Mouse (Mus musculus) embryo, embryonic 11.5 days (tissue): ENCODE results near the gene G6pc3.

Experiments used
- DNase-seq: peaks from one replicate; pipeline ENCODE4 v3.0.0-alpha.2; 2012; ENCODE audit warnings: low read depth, low spot score

Gene G6pc3

GRCm38 (mm10) chr11:102188980-102189379 is 440 bp upstream of the G6pc3 start:
- no peak for DNase-seq

GRCm38 (mm10) chr11:102190848-102191247 is 1.4 kb downstream of the G6pc3 start:
- no peak for DNase-seq

- no peak for DNase-seq
Observed at GRCm38 (mm10) chr11:102193657-102194440, 4.4 kb downstream of the G6pc3 start.

GRCm38 (mm10) chr11:102196018-102196797 is 6.8 kb downstream of the G6pc3 start:
- DNase-seq: no peak

- no peak for DNase-seq
Observed at GRCm38 (mm10) chr11:102198245-102198644, 8.8 kb downstream of the G6pc3 start.

- no peak for DNase-seq
Observed at GRCm38 (mm10) chr11:102199856-102200255, 10.4 kb downstream of the G6pc3 start.

- DNase-seq: no peak
Observed at GRCm38 (mm10) chr11:102201408-102201821, 12.0 kb downstream of the G6pc3 start.

- DNase-seq: no peak
Observed at GRCm38 (mm10) chr11:102206481-102206880, 17.1 kb downstream of the G6pc3 start.

GRCm38 (mm10) chr11:102207825-102208777 is 18.7 kb downstream of the G6pc3 start:
- no peak for DNase-seq

GRCm38 (mm10) chr11:102208846-102209245 is 19.4 kb downstream of the G6pc3 start:
- no peak for DNase-seq

- DNase-seq: no peak
Observed at GRCm38 (mm10) chr11:102209742-102210141, 20.3 kb downstream of the G6pc3 start.

GRCm38 (mm10) chr11:102210185-102210584 is 20.8 kb downstream of the G6pc3 start:
- no peak for DNase-seq

GRCm38 (mm10) chr11:102211011-102211410 is 21.6 kb downstream of the G6pc3 start:
- DNase-seq: no peak

GRCm38 (mm10) chr11:102211936-102212341 is 22.5 kb downstream of the G6pc3 start:
- no peak for DNase-seq

GRCm38 (mm10) chr11:102214430-102215156 is 25.2 kb downstream of the G6pc3 start:
- DNase-seq: no peak

GRCm38 (mm10) chr11:102215511-102215910 is 26.1 kb downstream of the G6pc3 start:
- DNase-seq: no peak

- no peak for DNase-seq
Observed at GRCm38 (mm10) chr11:102216056-102216885, 26.9 kb downstream of the G6pc3 start.

GRCm38 (mm10) chr11:102216886-102217240 is 27.4 kb downstream of the G6pc3 start:
- DNase-seq: no peak

- DNase-seq: no peak
Observed at GRCm38 (mm10) chr11:102217396-102217795, 28.0 kb downstream of the G6pc3 start.

- no peak for DNase-seq
Observed at GRCm38 (mm10) chr11:102217876-102218430, 28.5 kb downstream of the G6pc3 start.
